Comparison of ENCODE assay signal across 8 mouse cellular contexts in genomic region chr11:86757142-86757479, GRCm38 (mm10). TPM values are rescaled to one million over a fixed set of nuclear protein-coding genes. Genes with fewer than 3 reads are reported as not detected.
A peak's percentile ranks its signal among the peaks of the same experiment; 100 is the strongest.
DNase-seq lines count a peak whose midpoint lies in the region; ATAC-seq and TF ChIP-seq lines count a peak whose summit lies in the region.

No protein-coding gene starts in this region.

- intact Hi-C loops in heart, postnatal 14 days (cut with DNase I) = loop anchor here (2.0 to 5.0 kb wide), 3 partner anchors 35 to 72 kb away; partner anchors contain the start of gene Dhx40

- peak overlapping the region; percentile 98 for H3K27ac ChIP-seq in heart, postnatal 0 days (ENCODE audit: low read depth)
- peak overlapping the region; percentile 97 for H3K27ac ChIP-seq in hindbrain, embryonic 11.5 days (ENCODE audit: low read depth, low read length)
- H3K27ac ChIP-seq in midbrain, embryonic 11.5 days (ENCODE audit: low read depth, low read length) = peak overlapping the region; percentile 95

- 0% methylated on average over 18 of the region's 18 CpGs for WGBS in heart, postnatal 0 days
- 1% methylated on average over 18 of the region's 18 CpGs for WGBS in hindbrain, embryonic 11.5 days
- under 1% methylated on average over 18 of the region's 18 CpGs for WGBS in midbrain, embryonic 11.5 days

- no peak for ATAC-seq in heart, postnatal 0 days (ENCODE audit: insufficient read depth, low read depth)
- ATAC-seq in Patski = peak; percentile 2
- ATAC-seq in hindbrain, embryonic 11.5 days (ENCODE audit: low FRiP score) = no peak
- ATAC-seq in midbrain, embryonic 11.5 days (ENCODE audit: low FRiP score) = no peak; the same call in 1 of the 2 replicates

- H3K4me1 ChIP-seq in heart, postnatal 0 days (ENCODE audit: control insufficient read depth, insufficient read depth) = peaks cover 21% of the 10 kb centered on the region
- no peaks in the 10 kb centered on the region; the same call in 1 of the 2 replicates for H3K4me1 ChIP-seq in hindbrain, embryonic 11.5 days (replicated peaks; ENCODE audit: control insufficient read depth, insufficient read depth, low read length)
- H3K4me1 ChIP-seq in midbrain, embryonic 11.5 days (ENCODE audit: control insufficient read depth, insufficient read depth, low read length) = peaks cover 15% of the 10 kb centered on the region

- H3K9ac ChIP-seq in heart, postnatal 0 days (replicated peaks; ENCODE audit: low read depth, low read length) = peak overlapping the region; percentile 97
- peak overlapping the region; percentile 72 for H3K9ac ChIP-seq in hindbrain, embryonic 11.5 days (ENCODE audit: low read depth, low read length)
- H3K9ac ChIP-seq in midbrain, embryonic 11.5 days (ENCODE audit: low read length) = peak overlapping the region; percentile 94

- CTCF ChIA-PET in Patski (lab: Charles Lee) = interaction anchor here (2.1 kb wide), 1 partner anchor 12 kb away, joined by 7 read pairs; no protein-coding TSS in a partner anchor

- H3K4me2 ChIP-seq in heart, postnatal 0 days (ENCODE audit: low read depth, low read length) = peak overlapping the region; percentile 88
- peak overlapping the region; percentile 68 for H3K4me2 ChIP-seq in hindbrain, embryonic 11.5 days (replicated peaks; ENCODE audit: low read depth, low read length)
- H3K4me2 ChIP-seq in midbrain, embryonic 11.5 days = peak overlapping the region; percentile 78

- peak overlapping the region; percentile 98 for H3K4me3 ChIP-seq in heart, postnatal 0 days (ENCODE audit: low read depth, low read length)
- peak overlapping the region; percentile 90 for H3K4me3 ChIP-seq in hindbrain, embryonic 11.5 days (ENCODE audit: low read depth, low read length)
- H3K4me3 ChIP-seq in midbrain, embryonic 11.5 days (ENCODE audit: low read depth, low read length) = peak overlapping the region; percentile 98

- in situ Hi-C loops in Patski (cut with MboI; ENCODE audit: low pct_unique_long_range_greater_than_20kb) = loop anchor here (5.0 kb wide), 1 partner anchor 75 kb away; the partner anchor contains the start of genes Ptrh2 and Vmp1

- no peak for TF ChIP-seq CTCF in heart, postnatal 0 days (IDR thresholded peaks at IDR 0.05; ENCODE audit: low read depth)
- no peak for TF ChIP-seq CTCF in Patski (IDR thresholded peaks at IDR 0.05)

- no peak for DNase-seq in heart, postnatal 0 days (ENCODE audit: low spot score)
- no peak for DNase-seq in heart, postnatal 14 days
- no peak for DNase-seq in Patski (ENCODE audit: low read depth, low spot score)
- no peak for DNase-seq in hindbrain, embryonic 11.5 days (ENCODE audit: low spot score)
- DNase-seq in midbrain, embryonic 11.5 days (ENCODE audit: low spot score, missing footprints) = no peak
- DNase-seq in cerebellum, adult 9-10 months = no peak
- DNase-seq in thymus, postnatal 4 days = no peak
- DNase-seq in right cerebral cortex, adult 18-20 months = no peak

- no peak for TF ChIP-seq EP300 in heart, postnatal 0 days (IDR thresholded peaks at IDR 0.05; ENCODE audit: low read depth)

- H3K9me3 ChIP-seq in heart, postnatal 0 days (replicated peaks; ENCODE audit: control insufficient read depth, low read length) = no peaks in the 10 kb centered on the region
- no peaks in the 10 kb centered on the region for H3K9me3 ChIP-seq in hindbrain, embryonic 11.5 days (ENCODE audit: control insufficient read depth, low read length)
- H3K9me3 ChIP-seq in midbrain, embryonic 11.5 days (ENCODE audit: control insufficient read depth, low read length) = no peaks in the 10 kb centered on the region

- H3K36me3 ChIP-seq in heart, postnatal 0 days (replicated peaks; ENCODE audit: control insufficient read depth, insufficient read depth, low read length) = 0 out of 2 replicates have a peak, but pooled peaks cover 4% of the 10 kb centered on the region
- no peaks in the 10 kb centered on the region for H3K36me3 ChIP-seq in hindbrain, embryonic 11.5 days (ENCODE audit: control insufficient read depth, insufficient read depth, low read length)
- no peaks in the 10 kb centered on the region for H3K36me3 ChIP-seq in midbrain, embryonic 11.5 days (ENCODE audit: control insufficient read depth, insufficient read depth, low read length)

- no peaks in the 10 kb centered on the region for H3K27me3 ChIP-seq in heart, postnatal 0 days (ENCODE audit: control insufficient read depth, insufficient read depth, low read length)
- H3K27me3 ChIP-seq in Patski = no peaks in the 10 kb centered on the region
- H3K27me3 ChIP-seq in hindbrain, embryonic 11.5 days (ENCODE audit: control insufficient read depth, insufficient read depth, low read length) = no peaks in the 10 kb centered on the region
- H3K27me3 ChIP-seq in midbrain, embryonic 11.5 days (ENCODE audit: control insufficient read depth, insufficient read depth, low read length) = no peaks in the 10 kb centered on the region

- POLR2A ChIA-PET in Patski (lab: Charles Lee) = interaction anchor here (0.7 to 2.9 kb wide), 10 partner anchors 9 to 171 kb away, joined by 3 to 10 read pairs (median 4); partner anchors contain the start of gene Vmp1

RNA-seq across cellular contexts. Expression of gene Cltc, which starts 0.3 kb away (rescaled TPM):
- 185 and 279 TPM in 2 replicates for total RNA-seq in heart, postnatal 0 days (2014; rRNA removed; ENCODE audit: low replicate concordance)
- polyA plus RNA-seq in heart, postnatal 0 days (2015; fragmentation: Nextera tagmentation; extraction: Ambion mirVana) = 71.0 and 77.6 TPM in 2 replicates
- 100 to 1,000 TPM; 159 to 171 TPM for total RNA-seq in heart, postnatal 14 days (2021)
- polyA plus RNA-seq in Patski (2021) = 301 TPM
- 173 and 188 TPM in 2 replicates for polyA plus RNA-seq in hindbrain, embryonic 11.5 days (2014; fragmentation: Nextera tagmentation; extraction: Ambion mirVana)
- polyA plus RNA-seq in midbrain, embryonic 11.5 days (2014; fragmentation: Nextera tagmentation; extraction: Ambion mirVana) = 173 and 189 TPM in 2 replicates

RNA-seq across cellular contexts. Expression of gene Dhx40, which starts 50.4 kb away (rescaled TPM):
- 7.8 and 21.9 TPM in 2 replicates for total RNA-seq in heart, postnatal 0 days (2014; rRNA removed; ENCODE audit: low replicate concordance)
- polyA plus RNA-seq in heart, postnatal 0 days (2015; fragmentation: Nextera tagmentation; extraction: Ambion mirVana) = 10.2 and 11.7 TPM in 2 replicates
- 10 to 100 TPM; 15.1 to 18.0 TPM for total RNA-seq in heart, postnatal 14 days (2021)
- polyA plus RNA-seq in Patski (2021) = 76.1 TPM
- 52.6 and 52.7 TPM in 2 replicates for polyA plus RNA-seq in hindbrain, embryonic 11.5 days (2014; fragmentation: Nextera tagmentation; extraction: Ambion mirVana)
- polyA plus RNA-seq in midbrain, embryonic 11.5 days (2014; fragmentation: Nextera tagmentation; extraction: Ambion mirVana) = 55.0 and 57.8 TPM in 2 replicates
